Mouse (Mus musculus): ENCODE results near the gene Abhd13.

DNA sequence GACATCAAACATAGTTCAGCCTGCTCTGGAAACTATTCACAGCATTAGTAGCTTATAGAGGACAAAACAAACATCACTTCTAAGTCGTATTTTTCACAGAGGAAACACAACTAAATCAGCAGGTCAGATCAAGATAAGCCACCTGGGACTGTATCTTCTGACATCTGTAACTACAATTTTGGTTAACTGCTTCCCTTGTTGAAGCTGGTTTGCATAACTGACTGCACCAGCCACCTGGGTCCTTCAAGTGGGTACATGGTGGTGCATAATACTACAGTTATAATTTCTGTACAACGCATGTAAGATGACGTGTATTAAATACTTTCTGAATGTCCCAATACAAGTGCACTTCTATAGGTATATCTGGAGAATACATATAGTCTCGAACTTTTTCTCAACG, 2.2 kb upstream of the Abhd13 start:
- TF ChIP-seq CTCF (IDR thresholded peaks at IDR 0.05) (no peak), POLR2A (IDR thresholded peaks at IDR 0.05; ENCODE audit: insufficient read depth, low read depth, low read length) (no peak), EP300 (IDR thresholded peaks at IDR 0.05; ENCODE audit: insufficient read depth, low read depth, low read length) (no peak)

Data from heart, adult 2 months (tissue).